Mouse (Mus musculus) bone marrow, adult 2 months (tissue): ENCODE measurements around the gene Dusp7.

Source experiments
- CTCF ChIP-seq: fragments of 200-500 bp; IDR thresholded peaks from 2 replicates; pipeline ENCODE4 v1.5.1; 2011; ENCODE audit warnings: low read length, control low read depth; ENCODE audit not compliant: control insufficient read depth, insufficient read depth
- POLR2A ChIP-seq: fragments of 200-500 bp; IDR thresholded peaks from 2 replicates; pipeline ENCODE4 v1.6.1; 2011; ENCODE audit warnings: low read depth, mild to moderate bottlenecking, control low read depth, low read length, borderline replicate concordance; ENCODE audit not compliant: control insufficient read depth

DNA sequence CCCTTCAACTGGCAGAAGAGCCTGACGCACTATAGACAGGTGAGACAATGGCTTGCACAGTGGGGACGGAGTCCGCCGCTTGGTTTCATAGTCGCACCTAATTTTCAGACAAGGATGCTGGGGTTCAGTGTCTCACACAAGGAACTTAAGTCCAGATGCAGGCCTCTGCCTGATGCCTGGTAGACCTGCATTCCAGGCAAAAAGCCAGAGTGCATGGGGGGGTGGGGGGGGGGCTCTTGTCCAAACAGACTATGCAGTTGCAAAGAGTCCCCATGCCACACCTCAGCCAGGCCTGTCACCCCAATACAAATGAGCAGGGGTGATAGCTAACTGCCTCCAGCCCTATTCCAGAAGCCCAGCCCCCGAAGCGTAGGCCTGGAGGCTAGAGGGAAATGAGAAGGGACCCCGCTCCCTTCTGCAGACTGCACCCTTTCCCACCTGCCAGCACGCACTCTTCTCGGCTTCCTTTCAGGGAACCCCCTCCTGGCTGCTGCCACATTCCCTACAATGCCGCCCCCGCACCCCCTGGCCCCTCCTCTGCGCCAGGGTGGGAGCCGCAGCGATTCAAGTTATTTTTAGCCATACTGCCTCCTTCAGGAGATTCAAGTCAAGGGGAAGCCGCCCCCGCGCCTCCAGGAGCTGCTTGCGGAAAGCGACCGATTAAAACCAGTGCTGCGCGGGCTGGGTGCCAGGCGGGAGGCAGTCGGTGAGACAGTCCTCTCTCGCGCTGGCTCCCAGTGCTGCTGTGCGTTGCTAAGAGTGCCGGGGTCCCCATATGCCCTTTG lies 49.6 kb downstream of the Dusp7 start:
- TF ChIP-seq CTCF (no peak), POLR2A (no peak)
